Mouse (Mus musculus): ENCODE results near the gene Bmp3.

Gene Bmp3

GRCm38 (mm10) chr5:98854264-98854626, at the start of gene Bmp3:
Gene Bmp3, plus strand, starts transcription at chr5:98854415.
- DNase-seq (ENCODE audit: low spot score): peak; percentile 23

- no peak for DNase-seq (ENCODE audit: low spot score)
Observed at GRCm38 (mm10) chr5:98804761-98805160, 49.5 kb upstream of the Bmp3 start.

GRCm38 (mm10) chr5:98806492-98806891, 47.7 kb upstream of the Bmp3 start:
- DNase-seq (ENCODE audit: low spot score): no peak

GRCm38 (mm10) chr5:98807022-98807421, 47.2 kb upstream of the Bmp3 start:
- DNase-seq (ENCODE audit: low spot score): no peak

- peak; percentile 29 for DNase-seq (ENCODE audit: low spot score)
Observed at GRCm38 (mm10) chr5:98807953-98808352, 46.3 kb upstream of the Bmp3 start.

- no peak for DNase-seq (ENCODE audit: low spot score)
Observed at GRCm38 (mm10) chr5:98812380-98812779, 41.8 kb upstream of the Bmp3 start.

- DNase-seq (ENCODE audit: low spot score): no peak
Observed at GRCm38 (mm10) chr5:98815269-98815668, 38.9 kb upstream of the Bmp3 start.

GRCm38 (mm10) chr5:98833760-98834159, 20.5 kb upstream of the Bmp3 start:
- no peak for DNase-seq (ENCODE audit: low spot score)

GRCm38 (mm10) chr5:98834300-98834699, 19.9 kb upstream of the Bmp3 start:
- no peak for DNase-seq (ENCODE audit: low spot score)

GRCm38 (mm10) chr5:98842600-98843310, 11.5 kb upstream of the Bmp3 start:
- no peak for DNase-seq (ENCODE audit: low spot score)

- no peak for DNase-seq (ENCODE audit: low spot score)
Observed at GRCm38 (mm10) chr5:98844664-98845063, 9.6 kb upstream of the Bmp3 start.

GRCm38 (mm10) chr5:98854627-98855564, 681 bp downstream of the Bmp3 start:
- peak; percentile 52 for DNase-seq (ENCODE audit: low spot score)

GRCm38 (mm10) chr5:98855741-98856140, 1.5 kb downstream of the Bmp3 start:
- DNase-seq (ENCODE audit: low spot score): peak; percentile 13

GRCm38 (mm10) chr5:98856356-98856755, 2.1 kb downstream of the Bmp3 start:
- DNase-seq (ENCODE audit: low spot score): no peak

GRCm38 (mm10) chr5:98863891-98864290, 9.7 kb downstream of the Bmp3 start:
- DNase-seq (ENCODE audit: low spot score): peak; percentile 80

GRCm38 (mm10) chr5:98865146-98865545, 10.9 kb downstream of the Bmp3 start:
- no peak for DNase-seq (ENCODE audit: low spot score)

GRCm38 (mm10) chr5:98876056-98876455, 21.8 kb downstream of the Bmp3 start:
- peak; percentile 8 for DNase-seq (ENCODE audit: low spot score)

GRCm38 (mm10) chr5:98878891-98879290, 24.7 kb downstream of the Bmp3 start:
- DNase-seq (ENCODE audit: low spot score): peak; percentile 77

- DNase-seq (ENCODE audit: low spot score): no peak
Observed at GRCm38 (mm10) chr5:98882096-98882495, 27.9 kb downstream of the Bmp3 start.

- no peak for DNase-seq (ENCODE audit: low spot score)
Observed at GRCm38 (mm10) chr5:98890544-98891050, 36.4 kb downstream of the Bmp3 start.

GRCm38 (mm10) chr5:98894281-98894680, 40.1 kb downstream of the Bmp3 start:
- DNase-seq (ENCODE audit: low spot score): no peak

- no peak for DNase-seq (ENCODE audit: low spot score)
Observed at GRCm38 (mm10) chr5:98897946-98898345, 43.7 kb downstream of the Bmp3 start.

- no peak for DNase-seq (ENCODE audit: low spot score)
Observed at GRCm38 (mm10) chr5:98900926-98901325, 46.7 kb downstream of the Bmp3 start.
